Mouse (Mus musculus): ENCODE results near the gene Nufip2. TPM values are rescaled to one million over a fixed set of nuclear protein-coding genes. Genes with fewer than 3 reads are reported as not detected.
"Not testable (repeated sequence)": the region's sequence is repeated elsewhere in the genome, so short reads cannot be mapped to it uniquely, and the experiment has no call there.

Nufip2 gene
- polyA plus RNA-seq, 1 experiment from 2014 or later: 3.8 TPM

- H3K4me3 ChIP-seq (ENCODE audit: low read length); ATAC-seq; H3K9ac ChIP-seq (ENCODE audit: low read depth, low read length); H3K4me1 ChIP-seq (ENCODE audit: control insufficient read depth, insufficient read depth, low read length); H3K27me3 ChIP-seq (replicated peaks; ENCODE audit: control insufficient read depth, insufficient read depth, low read length); H3K27ac ChIP-seq (ENCODE audit: low read length); H3K36me3 ChIP-seq (ENCODE audit: control insufficient read depth, insufficient read depth, low read length); H3K4me2 ChIP-seq (ENCODE audit: low read depth, low read length); H3K9me3 ChIP-seq (ENCODE audit: control insufficient read depth, low read length): not testable (repeated sequence)
- 74% methylated on average over 5 of the region's 5 CpGs for WGBS
These were observed 20.6 kb upstream of the Nufip2 start for GRCm38 (mm10) chr11:77665384-77665783.

GRCm38 (mm10) chr11:77666766-77667165 lies 19.2 kb upstream of the Nufip2 start:
- H3K4me3 ChIP-seq (ENCODE audit: low read length); H3K4me2 ChIP-seq (ENCODE audit: low read depth, low read length); H3K27me3 ChIP-seq (replicated peaks; ENCODE audit: control insufficient read depth, insufficient read depth, low read length); H3K27ac ChIP-seq (ENCODE audit: low read length); ATAC-seq; H3K4me1 ChIP-seq (ENCODE audit: control insufficient read depth, insufficient read depth, low read length); H3K9ac ChIP-seq (ENCODE audit: low read depth, low read length); H3K9me3 ChIP-seq (ENCODE audit: control insufficient read depth, low read length); H3K36me3 ChIP-seq (ENCODE audit: control insufficient read depth, insufficient read depth, low read length): not testable (repeated sequence)
- WGBS: 79% methylated on average over 8 of the region's 8 CpGs

GRCm38 (mm10) chr11:77672746-77673145 lies 13.2 kb upstream of the Nufip2 start:
- H3K27ac ChIP-seq (ENCODE audit: low read length): no peak overlapping the region
- no peak overlapping the region for H3K9ac ChIP-seq (ENCODE audit: low read depth, low read length)
- H3K4me3 ChIP-seq (ENCODE audit: low read length): no peak overlapping the region
- H3K9me3 ChIP-seq (ENCODE audit: control insufficient read depth, low read length): peaks cover 7% of the 10 kb centered on the region; the same call in 1 of the 2 replicates
- H3K36me3 ChIP-seq (ENCODE audit: control insufficient read depth, insufficient read depth, low read length): no peaks in the 10 kb centered on the region
- H3K27me3 ChIP-seq (replicated peaks; ENCODE audit: control insufficient read depth, insufficient read depth, low read length): no peaks in the 10 kb centered on the region
- ATAC-seq: no peak
- 93% methylated on average over 2 of the region's 2 CpGs for WGBS
- H3K4me2 ChIP-seq (ENCODE audit: low read depth, low read length): no peak overlapping the region
- H3K4me1 ChIP-seq (ENCODE audit: control insufficient read depth, insufficient read depth, low read length): no peaks in the 10 kb centered on the region

- Histone ChIP-seq H3K27me3 (replicated peaks; ENCODE audit: control insufficient read depth, insufficient read depth, low read length) (no peaks in the 10 kb centered on the region), H3K4me1 (ENCODE audit: control insufficient read depth, insufficient read depth, low read length) (no peaks in the 10 kb centered on the region), H3K9ac (ENCODE audit: low read depth, low read length) (no peak overlapping the region), H3K27ac (ENCODE audit: low read length) (no peak overlapping the region), H3K9me3 (ENCODE audit: control insufficient read depth, low read length) (peaks cover 7% of the 10 kb centered on the region; the same call in 1 of the 2 replicates), H3K36me3 (ENCODE audit: control insufficient read depth, insufficient read depth, low read length) (no peaks in the 10 kb centered on the region), H3K4me3 (ENCODE audit: low read length) (no peak overlapping the region), H3K4me2 (ENCODE audit: low read depth, low read length) (no peak overlapping the region)
- ATAC-seq: no peak
- WGBS: 63% methylated on average over 4 of the region's 4 CpGs
These were observed 12.4 kb upstream of the Nufip2 start for GRCm38 (mm10) chr11:77673428-77673991.

- H3K9me3 ChIP-seq (ENCODE audit: control insufficient read depth, low read length): no peaks in the 10 kb centered on the region
- WGBS: 29% methylated on average over 2 of the region's 2 CpGs
These were observed 5.9 kb upstream of the Nufip2 start for GRCm38 (mm10) chr11:77680018-77680417.

GRCm38 (mm10) chr11:77684896-77685295 lies 1.1 kb upstream of the Nufip2 start:
- Histone ChIP-seq H3K9ac (ENCODE audit: low read depth, low read length) (no peak overlapping the region), H3K4me2 (ENCODE audit: low read depth, low read length) (no peak overlapping the region), H3K27me3 (replicated peaks; ENCODE audit: control insufficient read depth, insufficient read depth, low read length) (no peaks in the 10 kb centered on the region), H3K4me3 (ENCODE audit: low read length) (no peak overlapping the region), H3K4me1 (ENCODE audit: control insufficient read depth, insufficient read depth, low read length) (peaks cover 4% of the 10 kb centered on the region), H3K27ac (ENCODE audit: low read length) (no peak overlapping the region), H3K36me3 (ENCODE audit: control insufficient read depth, insufficient read depth, low read length) (no peaks in the 10 kb centered on the region), H3K9me3 (ENCODE audit: control insufficient read depth, low read length) (no peaks in the 10 kb centered on the region)
- WGBS: 68% methylated on average over 2 of the region's 2 CpGs
- ATAC-seq: no peak

More at GRCm38 (mm10) chr11:77680018-77680417, 5.9 kb upstream of the Nufip2 start:
- Histone ChIP-seq H3K36me3 (ENCODE audit: control insufficient read depth, insufficient read depth, low read length) (no peaks in the 10 kb centered on the region), H3K4me1 (ENCODE audit: control insufficient read depth, insufficient read depth, low read length) (no peaks in the 10 kb centered on the region), H3K9ac (ENCODE audit: low read depth, low read length) (no peak overlapping the region), H3K27me3 (replicated peaks; ENCODE audit: control insufficient read depth, insufficient read depth, low read length) (no peaks in the 10 kb centered on the region), H3K4me2 (ENCODE audit: low read depth, low read length) (no peak overlapping the region), H3K27ac (ENCODE audit: low read length) (no peak overlapping the region), H3K4me3 (ENCODE audit: low read length) (no peak overlapping the region)
- ATAC-seq: no peak

GRCm38 (mm10) chr11:77686346-77686840 lies 438 bp downstream of the Nufip2 start:
- Histone ChIP-seq H3K9me3 (ENCODE audit: control insufficient read depth, low read length) (no peaks in the 10 kb centered on the region), H3K4me2 (ENCODE audit: low read depth, low read length) (peak overlapping the region; percentile 40), H3K4me3 (ENCODE audit: low read length) (peak overlapping the region; percentile 99), H3K27me3 (replicated peaks; ENCODE audit: control insufficient read depth, insufficient read depth, low read length) (no peaks in the 10 kb centered on the region), H3K27ac (ENCODE audit: low read length) (peak overlapping the region; percentile 99), H3K9ac (ENCODE audit: low read depth, low read length) (peak overlapping the region; percentile 100), H3K36me3 (ENCODE audit: control insufficient read depth, insufficient read depth, low read length) (no peaks in the 10 kb centered on the region), H3K4me1 (ENCODE audit: control insufficient read depth, insufficient read depth, low read length) (peaks cover 4% of the 10 kb centered on the region)
- ATAC-seq: peak; percentile 63
- WGBS: 0% methylated on average over 22 of the region's 30 CpGs

GRCm38 (mm10) chr11:77686841-77687540 lies 1.0 kb downstream of the Nufip2 start:
- no peaks in the 10 kb centered on the region for H3K27me3 ChIP-seq (replicated peaks; ENCODE audit: control insufficient read depth, insufficient read depth, low read length)
- H3K4me3 ChIP-seq (ENCODE audit: low read length): peak overlapping the region; percentile 99
- H3K9ac ChIP-seq (ENCODE audit: low read depth, low read length): peak overlapping the region; percentile 100
- peak overlapping the region; percentile 71 for H3K4me2 ChIP-seq (ENCODE audit: low read depth, low read length)
- H3K9me3 ChIP-seq (ENCODE audit: control insufficient read depth, low read length): no peaks in the 10 kb centered on the region
- peak; percentile 52 for ATAC-seq
- WGBS: under 1% methylated on average over 56 of the region's 76 CpGs
- H3K4me1 ChIP-seq (ENCODE audit: control insufficient read depth, insufficient read depth, low read length): peaks cover 4% of the 10 kb centered on the region
- H3K27ac ChIP-seq (ENCODE audit: low read length): peak overlapping the region; percentile 99
- H3K36me3 ChIP-seq (ENCODE audit: control insufficient read depth, insufficient read depth, low read length): no peaks in the 10 kb centered on the region

GRCm38 (mm10) chr11:77687541-77688131 lies 1.7 kb downstream of the Nufip2 start:
- Histone ChIP-seq H3K36me3 (ENCODE audit: control insufficient read depth, insufficient read depth, low read length) (0 out of 2 replicates have a peak, but pooled peaks cover 1% of the 10 kb centered on the region), H3K4me2 (ENCODE audit: low read depth, low read length) (peak overlapping the region; percentile 71), H3K4me3 (ENCODE audit: low read length) (peak overlapping the region; percentile 99), H3K4me1 (ENCODE audit: control insufficient read depth, insufficient read depth, low read length) (peaks cover 4% of the 10 kb centered on the region), H3K9ac (ENCODE audit: low read depth, low read length) (peak overlapping the region; percentile 100), H3K9me3 (ENCODE audit: control insufficient read depth, low read length) (no peaks in the 10 kb centered on the region), H3K27me3 (replicated peaks; ENCODE audit: control insufficient read depth, insufficient read depth, low read length) (no peaks in the 10 kb centered on the region), H3K27ac (ENCODE audit: low read length) (peak overlapping the region; percentile 99)
- 0% methylated on average over 37 of the region's 40 CpGs for WGBS
- ATAC-seq: no peak

All from intestine, embryonic 16.5 days (tissue).